Mouse (Mus musculus) c-Kit-negative CD71-positive TER-119-positive erythroid progenitor cells, embryonic 14.5 days (primary cell): ENCODE data around the gene Kpna4.
A peak's percentile ranks its signal among the peaks of the same experiment; 100 is the strongest.
"Not testable (repeated sequence)": the region's sequence is repeated elsewhere in the genome, so short reads cannot be mapped to it uniquely, and the experiment has no call there.

Experiments used
- DNase-seq: peaks from one replicate; pipeline ENCODE4 v3.0.0-alpha.2; 2013; ENCODE audit warnings: low read depth, low spot score

The Kpna4 gene

DNA sequence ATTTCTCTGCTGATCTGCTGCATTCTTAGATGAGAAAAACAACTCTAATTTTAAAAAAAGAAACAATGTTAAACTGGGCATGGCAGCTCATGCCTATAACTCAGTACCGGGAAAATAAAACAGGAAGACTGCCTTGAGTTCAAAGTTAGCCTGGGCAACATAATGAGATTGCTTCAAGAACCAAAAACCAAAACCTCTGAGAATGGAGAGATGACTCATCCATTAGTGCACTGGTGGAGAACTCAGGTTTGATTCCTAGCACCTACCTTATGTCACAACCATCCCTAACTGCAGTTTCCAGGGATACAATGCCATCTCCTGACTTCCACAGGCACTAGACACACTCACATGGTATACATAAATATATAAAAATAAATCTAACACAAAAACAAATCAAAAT lies 17.8 kb downstream of the Kpna4 start:
- no peak for DNase-seq

DNA sequence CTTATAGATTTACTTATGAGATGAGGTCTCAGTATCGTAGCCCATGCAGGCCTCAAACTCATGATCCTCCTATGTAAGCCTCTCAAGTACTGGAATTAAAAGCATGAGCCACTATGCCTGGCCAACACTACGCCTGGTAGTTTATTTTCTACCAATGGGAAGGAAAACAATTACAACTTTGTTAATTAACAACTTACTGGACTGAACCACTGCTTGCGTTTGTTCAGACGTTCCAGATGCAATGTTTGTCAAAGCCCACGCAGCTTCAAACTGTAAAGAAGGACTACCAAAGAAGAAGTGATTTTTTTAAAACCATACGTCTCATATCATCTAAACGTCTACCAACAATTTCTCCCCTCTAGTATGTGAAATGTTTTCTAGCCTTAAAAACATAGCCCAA lies 32.5 kb downstream of the Kpna4 start:
- DNase-seq = no peak

DNA sequence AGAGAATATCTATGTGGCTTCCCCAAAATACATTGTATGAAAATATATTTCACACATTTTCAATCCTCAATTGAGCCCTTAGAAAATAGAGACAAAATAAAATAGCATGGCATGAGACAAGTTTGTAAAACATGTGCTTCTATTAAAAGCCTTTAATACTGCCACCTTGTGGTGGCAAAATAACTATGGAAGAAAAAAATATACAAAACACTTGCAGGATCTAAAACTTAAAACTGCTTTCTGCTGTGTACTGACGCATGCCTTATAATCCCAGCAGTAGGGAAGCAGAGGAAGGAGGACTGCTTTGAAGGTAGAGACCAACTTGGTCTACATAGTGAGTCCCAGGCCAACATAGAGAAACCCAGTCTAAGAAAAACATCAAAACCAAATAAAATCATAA lies 62.9 kb downstream of the Kpna4 start:
- no peak for DNase-seq

DNA sequence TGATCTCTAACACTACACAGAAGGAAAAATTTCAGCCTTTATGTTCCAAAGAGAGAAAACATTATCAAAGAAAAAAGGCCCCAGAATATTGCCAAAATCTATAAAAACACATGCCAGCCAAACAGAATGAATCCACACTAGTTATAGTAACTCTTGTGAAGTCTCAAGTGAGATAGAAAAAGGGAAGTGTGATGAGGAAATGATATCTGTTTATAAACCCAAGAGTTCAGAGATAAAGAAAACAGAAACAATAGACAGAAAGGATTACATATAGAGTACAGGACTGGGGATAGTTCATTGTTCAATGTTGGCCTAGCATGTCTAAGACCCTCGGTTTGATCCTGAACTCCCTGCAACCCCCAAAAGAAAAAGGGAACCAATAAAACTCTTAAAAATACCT lies 64.1 kb downstream of the Kpna4 start:
- no peak for DNase-seq

DNA sequence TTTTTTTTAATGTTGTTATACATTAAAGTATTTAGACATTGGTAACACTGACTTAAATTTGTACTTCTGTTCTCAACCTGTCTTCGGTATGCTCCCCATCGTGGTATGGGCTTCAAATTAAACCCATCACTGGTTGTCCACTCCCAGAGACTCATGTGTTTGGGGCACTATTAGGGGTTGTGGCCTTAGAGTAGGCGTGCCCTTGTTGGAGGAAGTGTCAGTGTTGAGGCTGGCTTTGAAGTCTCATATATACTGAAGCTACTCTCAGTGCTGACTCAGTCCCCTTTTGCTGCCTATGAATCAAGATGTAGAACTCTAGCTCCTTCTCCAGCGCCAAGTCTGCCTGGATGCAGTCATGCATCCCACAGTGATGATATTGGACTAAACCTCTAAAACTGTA lies 66.2 kb downstream of the Kpna4 start:
- DNase-seq = no peak

DNA sequence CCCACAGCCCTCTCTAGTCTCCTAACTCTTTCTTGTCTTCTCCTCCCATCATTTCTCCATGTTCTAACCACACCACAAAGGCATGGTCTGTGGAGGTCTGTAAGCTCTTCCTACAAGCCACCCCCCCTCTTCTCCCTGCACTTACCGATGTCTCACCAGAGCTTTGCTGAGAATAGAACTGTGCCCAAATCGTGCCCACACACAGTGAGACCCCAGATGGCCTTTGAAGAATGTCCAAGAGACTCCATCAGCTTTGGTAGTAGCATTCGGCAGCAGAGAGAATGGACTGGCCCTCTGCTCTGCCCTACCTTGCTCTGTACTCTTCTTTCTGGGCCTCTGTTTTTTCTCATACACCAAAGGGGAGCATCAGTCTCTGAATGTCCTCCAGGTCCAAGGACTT lies 71.0 kb downstream of the Kpna4 start:
- no peak for DNase-seq

DNA sequence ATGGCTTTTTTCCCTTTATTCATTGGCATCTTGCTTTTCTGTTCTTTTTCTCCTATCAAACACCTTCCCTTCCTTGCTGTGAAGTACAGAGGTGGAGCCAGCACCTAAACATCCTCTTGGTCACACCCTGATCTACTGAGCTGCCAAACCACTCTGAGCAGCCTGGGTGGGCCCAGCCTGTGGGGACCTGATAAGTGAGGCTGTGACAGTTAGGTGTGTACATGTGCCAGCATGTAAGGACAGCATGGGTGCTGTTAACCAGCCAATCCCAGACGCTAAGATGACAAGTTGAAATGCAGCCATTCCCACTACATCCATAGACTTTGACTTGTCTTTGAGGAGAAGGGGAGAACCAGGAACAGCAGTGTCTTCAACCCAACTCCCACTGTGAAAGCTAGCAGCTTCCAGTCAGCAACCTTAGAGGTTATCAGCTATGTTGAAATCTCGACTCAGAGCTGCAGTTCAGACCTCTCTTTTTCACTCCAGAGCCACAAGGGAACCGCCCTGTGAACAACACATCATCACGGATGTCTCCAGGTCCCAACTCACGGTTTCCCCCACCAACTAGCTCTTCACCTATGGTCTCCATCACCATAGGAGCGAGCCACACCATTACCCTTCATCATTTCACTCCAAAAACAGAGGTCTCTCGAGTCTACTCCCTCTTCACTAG lies 72.0 kb downstream of the Kpna4 start:
- DNase-seq = peak; percentile 92

DNA sequence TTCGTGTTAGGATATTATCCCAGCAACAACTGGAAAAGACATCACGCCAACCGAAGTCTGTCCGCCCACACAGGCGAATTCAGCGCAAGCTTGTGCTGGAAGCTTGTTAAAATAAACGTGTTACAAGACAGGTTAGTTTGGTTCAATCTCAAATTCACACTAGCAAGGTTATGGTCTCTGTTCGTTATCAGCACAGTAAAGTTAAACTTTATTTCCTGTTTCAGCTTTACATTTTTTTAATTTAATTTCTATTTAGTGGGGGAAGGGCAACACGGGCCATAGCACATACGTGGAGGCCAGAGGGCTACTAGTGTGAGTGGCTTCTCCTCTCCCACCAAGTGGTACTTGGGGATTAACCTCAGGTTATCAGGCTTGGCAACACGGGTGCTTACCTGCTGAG lies 75.0 kb downstream of the Kpna4 start:
- DNase-seq = no peak

DNA sequence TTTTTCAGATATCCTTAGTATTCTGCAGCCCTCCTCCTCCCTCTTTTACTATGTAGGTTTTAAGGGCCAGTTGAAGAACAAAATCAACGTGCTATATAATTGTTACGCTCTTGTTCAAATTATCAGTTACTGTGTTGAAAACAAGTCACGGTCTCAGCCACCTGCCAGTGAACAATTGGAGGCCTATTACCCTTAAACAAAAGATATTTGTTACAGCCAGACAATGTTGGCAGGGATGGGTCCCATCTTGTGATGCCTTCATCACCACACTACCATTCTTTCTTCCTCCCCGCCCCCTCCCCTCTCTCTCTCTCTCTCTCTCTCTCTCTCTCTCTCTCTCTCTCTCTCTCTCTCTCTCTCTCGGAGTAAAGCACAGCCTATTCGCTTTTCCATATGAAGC lies 77.9 kb downstream of the Kpna4 start:
- DNase-seq = no peak

DNA sequence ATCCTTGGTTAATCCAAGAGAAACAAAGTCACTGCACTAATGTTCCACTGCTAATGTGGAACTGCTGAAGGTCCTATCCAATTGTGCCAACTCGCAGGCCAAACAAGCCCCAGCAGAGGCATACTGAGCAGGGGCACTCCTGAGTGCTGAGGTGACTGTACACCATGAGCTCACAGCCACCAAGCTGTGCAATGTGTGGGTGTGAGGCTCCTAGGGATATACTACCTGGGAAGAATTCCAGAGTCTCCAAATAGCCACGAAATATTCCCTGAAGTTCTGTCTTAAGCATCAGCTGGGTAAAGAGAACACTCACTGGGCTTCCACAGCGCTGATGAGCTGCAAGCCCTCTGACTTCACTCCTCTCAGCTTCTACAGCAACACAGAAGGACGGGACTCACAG lies 79.2 kb downstream of the Kpna4 start:
- no peak for DNase-seq

DNA sequence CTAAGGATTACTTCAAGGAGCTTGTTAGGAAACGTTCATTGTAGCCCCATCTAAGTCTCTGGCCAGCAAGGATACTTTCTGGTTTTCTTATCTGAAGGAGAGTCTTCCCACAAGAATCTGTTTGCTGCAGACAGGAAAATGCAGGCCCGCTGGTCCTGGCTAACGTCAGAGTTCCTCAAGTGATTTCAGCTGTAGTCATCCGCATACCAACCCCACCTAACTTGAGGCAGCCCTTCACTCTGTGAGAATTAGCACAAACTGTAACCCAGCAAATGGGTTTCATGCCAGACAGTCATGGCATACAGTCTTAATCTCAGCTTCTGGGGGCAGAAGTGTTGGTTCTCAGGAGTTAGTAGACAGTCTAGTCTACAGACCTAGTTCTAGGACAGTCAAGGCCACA lies 80.4 kb downstream of the Kpna4 start:
- DNase-seq = no peak

DNA sequence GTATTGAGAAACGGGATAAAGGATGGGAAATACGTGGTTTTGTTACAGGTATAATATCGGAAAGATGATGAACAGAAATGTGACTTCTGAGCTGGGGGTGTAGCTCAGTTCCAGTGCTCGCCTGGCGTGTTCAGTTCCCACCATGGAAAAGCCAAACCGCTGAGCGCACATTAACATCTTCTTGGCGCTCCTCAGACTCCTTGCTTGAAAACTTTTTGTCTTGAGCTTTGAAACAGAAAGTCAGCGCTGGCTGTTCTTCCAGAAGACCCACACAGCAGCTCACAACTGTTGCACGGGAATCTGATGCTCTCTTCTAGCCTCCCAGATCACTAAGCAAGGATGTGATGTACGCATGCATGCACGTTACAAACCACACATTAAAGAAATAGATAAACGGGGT lies 81.2 kb downstream of the Kpna4 start:
- DNase-seq = no peak

DNA sequence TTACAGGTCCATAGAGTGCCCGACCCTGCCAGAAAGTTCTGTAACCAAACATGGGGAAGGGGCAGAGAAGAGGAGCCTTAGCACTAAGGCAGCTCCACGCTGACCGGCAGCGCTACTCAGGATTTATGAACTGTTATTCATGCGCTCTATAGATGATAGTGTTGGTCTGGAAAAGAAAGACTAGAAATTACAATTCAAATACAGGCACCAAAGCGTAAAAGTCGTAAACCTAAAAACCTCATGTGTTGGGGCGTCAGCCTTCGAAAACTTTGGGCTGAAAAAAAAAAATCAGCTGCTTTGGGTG lies 81.6 kb downstream of the Kpna4 start:
- no peak for DNase-seq

DNA sequence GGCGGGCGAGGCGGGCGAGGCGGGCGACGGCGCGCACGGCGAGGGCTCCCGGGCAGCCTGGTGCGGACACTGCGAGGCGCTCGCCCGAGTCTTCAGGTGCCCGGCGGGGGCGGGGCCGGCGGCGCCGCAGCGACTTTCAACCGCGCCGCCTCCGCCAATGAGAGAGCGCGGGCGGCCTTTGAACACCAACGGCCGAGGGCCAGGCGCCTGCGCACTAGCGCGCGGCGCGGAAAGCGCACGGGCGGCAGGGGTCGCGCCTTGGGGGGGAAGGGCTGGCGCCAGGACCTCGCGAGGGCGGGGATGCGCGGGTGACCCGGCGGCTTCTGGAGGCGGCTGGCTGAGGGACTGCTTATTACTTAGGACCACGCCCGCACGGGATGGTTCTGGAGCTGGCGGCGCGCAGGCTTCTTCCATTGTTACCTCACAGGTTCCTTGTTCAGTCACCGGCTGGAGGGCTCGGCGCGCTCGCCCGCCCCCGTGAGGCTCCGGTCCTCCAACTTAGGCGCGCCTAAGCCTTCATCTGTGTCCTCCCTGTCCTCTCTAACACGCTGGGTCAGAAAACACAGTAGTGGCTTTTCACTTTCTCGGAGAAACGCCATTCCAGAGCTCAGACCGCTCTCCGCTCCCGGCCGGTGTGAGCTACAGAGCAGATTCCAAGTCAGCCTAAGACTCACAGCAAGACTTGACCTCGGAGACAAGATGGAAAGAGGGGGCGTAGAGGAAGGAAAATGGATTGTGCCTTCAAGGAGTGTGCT lies 82.1 kb downstream of the Kpna4 start, which contains the start of gene Trim59:
Gene Trim59 (minus strand): TSS at position 111 of the 755 bp plus-strand sequence.
- peak; percentile 88 for DNase-seq

DNA sequence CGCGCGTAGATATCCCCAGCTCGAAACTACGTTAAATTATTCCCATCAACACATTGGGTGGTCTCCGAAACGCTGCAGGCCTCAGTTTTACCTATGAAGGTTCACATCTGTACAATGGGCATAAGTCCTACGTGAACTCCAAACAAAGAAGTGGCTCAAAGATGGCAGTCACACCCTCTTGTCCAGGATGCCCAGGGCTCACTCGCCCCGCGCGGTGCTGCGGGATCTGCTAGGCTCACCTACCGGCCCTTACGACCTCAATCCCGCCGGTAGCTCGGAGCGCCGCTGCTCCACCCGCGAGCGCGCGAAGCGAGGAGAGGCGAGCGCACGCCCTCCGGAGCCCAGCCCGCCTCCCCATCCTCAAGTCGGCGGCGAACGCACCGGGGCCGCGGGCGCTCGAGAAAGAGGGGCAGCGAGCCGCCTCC lies 82.7 kb downstream of the Kpna4 start:
- DNase-seq = no peak

DNA sequence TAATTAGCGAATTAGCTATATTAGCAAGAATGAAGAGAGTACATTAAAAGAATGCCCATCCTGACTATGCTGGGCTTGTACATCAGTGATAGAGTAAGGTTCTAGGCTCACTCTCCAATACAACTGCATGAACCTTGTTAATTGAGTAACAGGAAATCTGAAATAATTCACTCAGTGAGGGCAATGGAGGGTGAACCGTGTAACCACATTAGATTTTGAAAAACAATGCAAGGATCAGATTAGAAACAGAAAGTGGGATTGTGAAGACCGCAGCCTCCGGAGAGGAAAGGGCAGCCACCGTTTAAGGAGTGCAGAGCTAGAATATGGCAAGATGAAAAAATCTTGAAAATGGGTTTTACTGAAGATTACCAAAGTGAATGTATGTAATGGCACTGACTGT lies 85.6 kb downstream of the Kpna4 start:
- no peak for DNase-seq

DNA sequence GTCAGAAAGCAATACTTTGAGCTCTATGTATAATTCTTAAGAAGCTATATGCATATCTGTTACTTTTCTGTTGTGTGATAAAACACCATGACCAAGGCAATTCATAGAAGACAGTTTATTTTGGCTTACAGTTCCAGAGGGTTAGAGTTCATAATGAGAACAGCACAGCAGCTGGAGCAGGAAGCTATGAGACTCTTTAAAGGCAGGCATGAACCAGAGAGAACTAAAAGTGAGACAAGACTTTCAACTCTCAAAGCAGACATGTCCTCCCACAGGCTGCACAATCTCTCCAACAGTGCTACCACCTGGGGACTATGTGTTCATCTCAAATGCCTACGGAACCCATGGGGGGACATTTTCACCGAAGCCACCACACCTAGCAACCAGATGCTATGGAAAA lies 86.8 kb downstream of the Kpna4 start:
- no peak for DNase-seq

DNA sequence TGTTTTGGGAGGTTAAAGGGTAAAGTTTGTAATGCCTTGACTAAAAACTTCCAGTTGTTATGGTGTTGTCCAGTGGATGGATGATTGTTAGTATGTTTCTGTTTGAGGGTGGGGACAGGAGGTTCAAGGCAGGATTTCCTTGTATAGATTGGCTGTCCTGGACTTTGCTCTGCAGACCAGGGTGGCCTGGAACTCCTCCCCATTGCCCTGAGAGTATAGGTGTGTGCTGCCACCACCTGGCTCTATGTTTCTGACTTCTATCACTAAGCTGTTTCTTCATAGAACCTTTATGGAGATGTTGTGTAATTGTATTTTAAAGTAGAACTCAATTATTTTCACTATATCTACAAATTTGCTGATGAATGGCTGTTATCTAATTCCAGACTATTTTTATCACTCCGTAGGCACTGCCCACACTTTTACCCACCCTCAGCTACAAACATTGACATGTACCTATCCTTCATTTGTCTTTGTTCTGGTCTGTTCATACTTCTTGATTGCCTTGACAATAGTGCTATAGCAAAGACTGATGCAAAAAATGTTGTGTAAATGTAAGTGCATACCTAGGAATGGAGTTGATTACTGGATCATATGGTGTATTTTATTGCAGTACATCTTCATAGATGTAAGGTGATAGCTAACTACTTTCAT lies 100.7 kb downstream of the Kpna4 start:
- no peak for DNase-seq

DNA sequence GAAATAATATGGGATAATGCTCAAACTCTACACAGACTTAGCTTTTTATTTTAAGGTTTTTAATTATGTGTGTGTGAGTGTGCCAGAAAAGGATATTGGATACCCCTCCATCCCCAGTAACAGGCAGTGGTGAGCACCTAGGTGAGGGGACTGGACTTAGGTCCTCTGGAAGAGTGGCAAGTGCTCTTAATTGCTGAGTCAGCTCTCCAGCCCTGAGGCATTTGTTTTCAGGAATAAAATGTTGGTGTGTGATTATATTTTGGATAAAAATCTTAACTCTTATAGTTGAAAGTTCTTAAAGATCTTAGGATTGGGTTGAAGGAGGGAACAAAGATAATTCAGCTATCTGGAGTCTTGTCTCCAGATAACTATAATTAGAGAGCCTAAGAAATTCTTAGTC lies 106.1 kb downstream of the Kpna4 start:
- DNase-seq = no peak

DNA sequence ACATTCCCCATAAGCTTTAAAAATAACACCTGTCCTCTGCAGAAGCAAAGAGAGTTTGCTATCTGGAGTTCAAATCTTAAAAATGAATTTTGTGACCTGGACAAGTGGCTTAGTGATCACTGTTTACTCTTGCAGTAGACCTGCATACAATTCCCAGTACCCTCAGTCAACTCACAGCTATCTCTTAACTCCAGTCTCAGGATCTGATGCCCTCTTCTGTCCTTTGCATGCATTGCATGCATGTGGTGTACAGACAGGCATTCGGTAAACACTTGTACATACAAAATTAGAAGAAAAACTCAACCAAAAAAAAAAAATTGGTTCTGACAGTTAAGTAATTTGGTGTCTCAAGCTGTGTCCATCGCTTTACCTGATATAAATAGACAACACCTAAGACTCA lies 106.6 kb downstream of the Kpna4 start:
- no peak for DNase-seq

DNA sequence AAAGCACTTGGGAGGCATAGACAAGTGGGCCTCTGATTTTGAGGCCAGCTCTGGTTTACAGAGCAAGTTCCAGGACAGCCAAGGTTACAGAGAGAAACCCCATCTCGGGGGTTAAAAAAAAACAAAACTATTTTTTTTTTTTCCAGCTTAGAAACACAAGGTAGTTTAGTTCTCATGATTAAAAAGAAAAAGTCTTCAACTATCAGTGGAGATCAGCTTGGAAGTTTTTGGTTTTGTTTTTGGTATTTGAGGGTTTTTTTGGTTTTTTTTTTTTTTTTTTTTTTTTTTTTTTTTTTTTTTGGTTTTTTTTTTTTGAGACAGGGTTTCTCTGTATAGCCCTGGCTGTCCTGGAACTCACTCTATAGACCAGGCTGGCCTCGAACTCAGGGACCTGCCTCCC lies 108.3 kb downstream of the Kpna4 start:
- DNase-seq = not testable (repeated sequence)

DNA sequence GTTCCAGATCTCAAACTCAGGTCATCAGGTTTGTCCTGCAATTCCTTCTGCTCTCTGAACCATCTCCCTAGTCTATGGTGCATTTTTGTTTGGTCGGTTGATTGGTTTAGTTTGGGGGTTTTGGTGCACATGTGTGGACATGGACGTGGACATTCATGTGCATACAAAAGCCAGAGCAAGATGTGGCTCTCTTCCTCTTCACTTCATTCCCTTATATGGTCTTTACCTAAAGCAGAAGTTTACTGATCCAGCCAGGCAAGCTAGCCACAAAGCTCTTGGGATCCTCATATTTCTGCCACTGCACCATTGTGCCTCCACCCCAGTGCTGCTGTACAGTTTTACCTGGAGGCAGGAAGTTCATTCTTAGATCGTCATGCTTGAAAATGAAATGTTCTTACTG lies 109.7 kb downstream of the Kpna4 start:
- DNase-seq = no peak
